Mouse (Mus musculus) liver, embryonic 16.5 days (tissue): ENCODE data around the gene Ldah. TPM values are rescaled to one million over a fixed set of nuclear protein-coding genes. Genes with fewer than 3 reads are reported as not detected.

ENCODE experiments used
- ATAC-seq: fragments of 200-750 bp; cut with Nextera tagmentation; 2 replicates; pipeline ENCODE4 v1.8.0; 2017; ENCODE audit warnings: low read depth, mild to moderate bottlenecking, moderate number of reproducible peaks, moderate library complexity
- H3K27ac ChIP-seq: fragments of 300-500 bp; sonication (generic); 2 replicates; pipeline ENCODE4 v1.5.1; 2014; ENCODE audit warnings: mild to moderate bottlenecking, low read length
- H3K27me3 ChIP-seq: fragments of 300-500 bp; sonication (generic); 2 replicates; pipeline ENCODE4 v1.6.1; 2014; ENCODE audit warnings: low read depth, low read length, mixed read lengths; ENCODE audit not compliant: control insufficient read depth, insufficient read depth
- H3K36me3 ChIP-seq: fragments of 300-500 bp; sonication (generic); 2 replicates; pipeline ENCODE4 v1.6.1; 2014; ENCODE audit warnings: mild to moderate bottlenecking; ENCODE audit not compliant: control insufficient read depth, insufficient read depth
- H3K4me1 ChIP-seq: fragments of 300-500 bp; sonication (generic); 2 replicates; pipeline ENCODE4 v1.6.1; 2014; ENCODE audit warnings: low read depth, low read length, mixed read lengths; ENCODE audit not compliant: control insufficient read depth
- H3K4me2 ChIP-seq: fragments of 300-500 bp; sonication (generic); 2 replicates; pipeline ENCODE4 v1.6.1; 2014; ENCODE audit warnings: low read depth, low read length, mixed read lengths
- H3K4me3 ChIP-seq: fragments of 300-500 bp; sonication (generic); 2 replicates; pipeline ENCODE4 v1.5.1; 2014; ENCODE audit warnings: low read depth, mild to moderate bottlenecking, low read length
- H3K9ac ChIP-seq: fragments of 300-500 bp; sonication (generic); 2 replicates; pipeline ENCODE4 v1.6.1; 2014; ENCODE audit warnings: low read depth, low read length
- H3K9me3 ChIP-seq: fragments of 300-500 bp; sonication (generic); replicated peaks from 2 replicates; pipeline ENCODE4 v1.6.1; 2016; ENCODE audit warnings: low read length; ENCODE audit not compliant: control insufficient read depth
- WGBS: fragments of 180-500 bp; shearing (Covaris S2); extraction: QIAGEN DNeasy Blood & Tissue Kit; methylation state at CpG from one replicate; pipeline ENCODE4 v1.1.7; 2014; ENCODE audit not compliant: insufficient replicate concordance; 5-methylcytosine and 5-hydroxymethylcytosine counted together
- polyA plus RNA-seq: library from polyadenylated mRNA; unstranded; fragments of >200 nt; fragmentation: Nextera tagmentation; extraction: Ambion mirVana; gene quantifications from 2 replicates; pipeline ENCODE4 v1.2.1, GENCODE M21; 2015

Ldah gene
- polyA plus RNA-seq, 1 experiment from 2014 or later: 21.3 TPM

DNA sequence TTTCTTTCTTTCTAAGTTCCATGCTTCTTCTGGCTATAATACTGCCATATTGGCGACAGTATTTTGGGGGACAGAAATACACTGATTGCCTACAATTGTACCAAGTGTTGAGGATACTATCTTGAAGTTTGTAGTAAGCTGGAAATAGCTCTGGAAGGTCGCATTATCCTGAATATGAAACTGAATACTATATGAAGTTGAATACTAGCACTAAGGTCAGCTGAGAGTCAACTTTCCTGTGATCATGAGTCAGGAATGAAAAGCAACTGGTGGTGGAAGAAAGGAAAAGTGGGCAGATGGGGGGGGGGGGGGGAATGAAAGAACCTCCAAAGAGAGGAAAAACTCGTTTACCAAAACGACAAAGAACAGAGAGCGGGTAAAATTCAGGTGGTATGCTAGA, 329 bp upstream of the Ldah start:
- 18% methylated on average over 5 of the region's 5 CpGs for WGBS
- Histone ChIP-seq H3K4me1 (no peaks in the 10 kb centered on the region), H3K9ac (peak overlapping the region; percentile 82), H3K36me3 (no peaks in the 10 kb centered on the region), H3K27ac (no peak overlapping the region; the same call in 1 of the 2 replicates), H3K9me3 (no peaks in the 10 kb centered on the region), H3K27me3 (no peaks in the 10 kb centered on the region), H3K4me2 (peak overlapping the region; percentile 72), H3K4me3 (peak overlapping the region; percentile 89)
- no peak for ATAC-seq

DNA sequence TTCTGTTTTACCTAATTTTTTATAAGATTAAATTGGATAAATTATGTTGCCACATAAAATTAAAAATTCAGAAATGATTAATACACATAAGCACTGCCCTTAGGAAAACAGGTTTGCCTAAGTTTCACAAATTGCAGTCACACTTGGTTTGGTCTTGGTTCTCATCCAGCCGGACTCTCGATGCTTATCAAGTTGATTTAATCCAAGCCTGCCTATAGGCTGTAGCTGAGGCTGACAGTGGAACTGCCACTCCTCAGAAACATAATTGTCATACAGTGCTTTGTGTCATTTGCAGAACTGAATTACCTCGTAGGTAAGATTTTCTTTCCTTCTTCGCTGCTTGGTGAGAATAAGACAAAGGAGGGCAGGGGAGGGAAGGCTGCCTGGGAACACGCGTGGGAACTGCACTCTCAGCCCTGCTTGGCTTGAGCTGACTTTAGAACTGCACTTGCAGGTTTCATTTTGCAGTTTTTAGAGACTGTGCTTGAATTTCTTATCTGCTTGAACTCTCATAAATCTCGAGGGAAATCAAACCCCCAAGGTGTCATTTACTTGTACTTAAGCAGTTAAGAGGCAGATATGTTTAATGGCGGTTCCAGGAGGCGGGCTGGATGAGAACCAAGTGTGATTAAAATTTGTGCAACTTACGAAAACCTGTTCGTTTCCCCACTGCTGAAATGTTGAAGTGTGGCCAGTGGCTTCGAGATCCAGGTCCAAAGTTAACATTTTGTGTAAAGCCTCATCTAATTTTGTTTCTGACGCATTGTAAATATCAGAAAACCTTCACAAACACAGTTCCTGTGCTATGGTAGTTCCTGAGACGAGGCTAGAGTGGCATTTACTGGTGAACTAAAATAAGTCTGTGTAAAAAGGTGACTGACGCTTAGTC, 8.7 kb downstream of the Ldah start:
- WGBS: 74% methylated on average over 15 of the region's 15 CpGs
- Histone ChIP-seq H3K4me1 (no peaks in the 10 kb centered on the region), H3K9me3 (no peaks in the 10 kb centered on the region), H3K4me2 (no peak overlapping the region), H3K4me3 (no peak overlapping the region), H3K27me3 (no peaks in the 10 kb centered on the region), H3K9ac (no peak overlapping the region), H3K27ac (no peak overlapping the region), H3K36me3 (no peaks in the 10 kb centered on the region)
- ATAC-seq: no peak

DNA sequence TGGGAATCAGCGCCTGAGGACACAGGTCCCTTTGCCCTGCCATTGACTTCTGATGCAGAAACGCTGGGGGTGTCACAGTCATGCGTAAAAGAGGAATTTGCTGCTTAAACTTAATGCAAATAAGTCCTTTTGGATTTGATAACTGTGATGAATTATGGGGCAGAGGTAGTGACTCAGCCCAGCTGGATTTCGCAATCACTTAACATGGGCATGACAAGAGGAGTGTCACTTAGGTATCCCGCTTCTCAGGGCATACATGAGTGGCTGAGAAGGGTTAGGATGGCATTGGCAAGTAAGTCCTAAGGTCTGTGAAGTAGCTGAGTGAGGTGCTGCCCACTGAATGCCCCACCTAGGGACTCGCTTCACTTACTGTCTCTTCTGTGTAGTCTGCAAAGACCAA, 15.1 kb downstream of the Ldah start:
- Histone ChIP-seq H3K36me3 (no peaks in the 10 kb centered on the region), H3K4me1 (no peaks in the 10 kb centered on the region), H3K27me3 (no peaks in the 10 kb centered on the region), H3K4me3 (no peak overlapping the region), H3K9ac (no peak overlapping the region), H3K4me2 (no peak overlapping the region), H3K27ac (no peak overlapping the region), H3K9me3 (no peaks in the 10 kb centered on the region)
- ATAC-seq: no peak
- 70% methylated on average over 6 of the region's 6 CpGs for WGBS

DNA sequence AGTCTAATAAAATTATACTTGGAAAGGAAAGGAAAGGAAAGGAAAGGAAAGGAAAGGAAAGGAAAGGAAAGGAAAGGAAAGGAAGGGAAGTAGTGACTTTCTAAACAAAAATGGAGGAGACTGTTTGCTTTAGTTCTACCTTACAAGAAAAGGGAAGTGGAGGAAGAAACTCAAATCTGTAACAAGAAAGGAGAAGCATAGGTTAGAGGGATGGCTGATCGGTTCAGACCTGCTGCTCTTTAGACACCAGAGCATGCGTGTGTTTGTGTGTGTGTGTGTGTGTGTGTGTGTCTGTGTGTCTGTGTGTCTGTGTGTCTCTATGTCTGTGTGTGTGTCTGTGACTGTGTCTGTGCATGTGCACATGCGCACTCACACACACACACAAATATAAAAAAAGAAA, 23.2 kb downstream of the Ldah start:
- WGBS: 67% methylated on average over 3 of the region's 3 CpGs

DNA sequence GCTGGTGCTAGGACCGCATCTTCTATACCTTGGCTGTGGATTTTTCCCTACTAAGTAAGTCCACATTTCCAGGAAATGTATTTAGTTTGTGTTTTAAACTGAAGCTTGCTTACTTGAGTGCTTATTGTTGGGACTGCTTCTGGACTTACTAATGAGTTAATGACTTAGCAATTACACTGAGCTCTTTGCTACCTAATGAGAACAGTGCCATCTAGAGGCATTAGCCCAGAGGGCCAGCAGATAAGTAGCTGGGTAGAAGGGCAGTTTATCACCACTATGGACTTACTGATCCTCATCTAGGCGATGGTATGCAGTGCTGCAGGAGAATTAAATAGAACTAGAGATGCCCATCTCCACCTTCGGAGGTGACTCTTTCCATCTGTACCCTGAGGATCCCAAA, 24.8 kb downstream of the Ldah start:
- Histone ChIP-seq H3K4me2 (no peak overlapping the region), H3K4me1 (no peaks in the 10 kb centered on the region), H3K27ac (no peak overlapping the region), H3K9ac (no peak overlapping the region), H3K27me3 (no peaks in the 10 kb centered on the region), H3K36me3 (0 out of 2 replicates have a peak, but pooled peaks cover 2% of the 10 kb centered on the region), H3K4me3 (no peak overlapping the region), H3K9me3 (no peaks in the 10 kb centered on the region)
- ATAC-seq: no peak
- WGBS: 79% methylated on average over 3 of the region's 3 CpGs

More for the DNA sequence above, 23.2 kb downstream of the Ldah start:
- Histone ChIP-seq H3K4me3 (no peak overlapping the region), H3K36me3 (0 out of 2 replicates have a peak, but pooled peaks cover 2% of the 10 kb centered on the region), H3K4me2 (no peak overlapping the region), H3K27ac (no peak overlapping the region), H3K27me3 (no peaks in the 10 kb centered on the region), H3K9ac (no peak overlapping the region), H3K4me1 (no peaks in the 10 kb centered on the region), H3K9me3 (no peaks in the 10 kb centered on the region)
- no peak for ATAC-seq

DNA sequence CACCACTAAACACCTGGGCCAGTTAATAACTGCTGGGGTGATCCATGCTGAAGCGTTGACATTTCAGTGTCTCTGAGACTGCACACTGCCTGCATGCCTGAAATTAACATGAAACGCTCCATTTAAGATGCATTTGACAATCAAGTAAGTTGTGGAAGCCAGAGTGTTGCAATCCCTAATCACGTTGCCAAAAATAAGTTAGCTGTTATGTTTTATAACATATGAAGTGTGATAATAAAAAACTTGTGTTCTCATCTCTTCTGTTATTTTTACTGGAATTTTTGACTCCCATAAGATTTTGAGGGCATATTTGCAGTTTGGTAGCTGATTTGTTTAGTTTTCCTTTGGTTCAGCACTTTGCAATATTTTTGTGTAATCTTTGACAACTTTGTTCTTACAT, 34.3 kb downstream of the Ldah start:
- no peak overlapping the region for H3K27ac ChIP-seq
- no peak overlapping the region for H3K4me3 ChIP-seq
- 76% methylated on average over 3 of the region's 3 CpGs for WGBS
- H3K4me2 ChIP-seq: no peak overlapping the region
- H3K36me3 ChIP-seq: no peaks in the 10 kb centered on the region
- no peak overlapping the region for H3K9ac ChIP-seq
- H3K27me3 ChIP-seq: no peaks in the 10 kb centered on the region
- H3K4me1 ChIP-seq: no peaks in the 10 kb centered on the region
- no peaks in the 10 kb centered on the region for H3K9me3 ChIP-seq
- ATAC-seq: no peak

DNA sequence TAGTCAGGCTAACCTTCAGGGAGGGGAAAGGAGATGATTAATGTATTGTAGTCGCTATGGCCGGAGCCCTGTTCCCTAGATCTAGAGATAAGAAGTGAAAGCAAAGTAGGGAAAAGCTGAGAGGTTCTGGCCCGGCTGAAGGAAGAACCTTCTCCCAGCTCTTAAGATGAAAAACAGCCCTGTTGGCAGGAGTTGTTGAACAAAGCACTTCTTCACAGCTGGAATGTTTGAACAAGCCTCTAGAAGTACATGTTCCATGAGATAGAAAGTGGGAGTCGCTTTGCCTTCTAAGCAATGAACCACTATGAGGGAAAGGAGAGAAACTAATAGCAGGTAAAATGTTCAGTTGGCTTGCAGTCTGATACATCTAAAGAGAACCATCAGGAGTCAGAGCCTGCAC, 36.8 kb downstream of the Ldah start:
- WGBS: 59% methylated on average over 4 of the region's 4 CpGs
- H3K9ac ChIP-seq: no peak overlapping the region
- H3K4me1 ChIP-seq: no peaks in the 10 kb centered on the region
- H3K27me3 ChIP-seq: no peaks in the 10 kb centered on the region
- H3K4me3 ChIP-seq: no peak overlapping the region
- H3K36me3 ChIP-seq: no peaks in the 10 kb centered on the region
- no peaks in the 10 kb centered on the region for H3K9me3 ChIP-seq
- no peak overlapping the region for H3K27ac ChIP-seq
- no peak overlapping the region for H3K4me2 ChIP-seq
- no peak for ATAC-seq

DNA sequence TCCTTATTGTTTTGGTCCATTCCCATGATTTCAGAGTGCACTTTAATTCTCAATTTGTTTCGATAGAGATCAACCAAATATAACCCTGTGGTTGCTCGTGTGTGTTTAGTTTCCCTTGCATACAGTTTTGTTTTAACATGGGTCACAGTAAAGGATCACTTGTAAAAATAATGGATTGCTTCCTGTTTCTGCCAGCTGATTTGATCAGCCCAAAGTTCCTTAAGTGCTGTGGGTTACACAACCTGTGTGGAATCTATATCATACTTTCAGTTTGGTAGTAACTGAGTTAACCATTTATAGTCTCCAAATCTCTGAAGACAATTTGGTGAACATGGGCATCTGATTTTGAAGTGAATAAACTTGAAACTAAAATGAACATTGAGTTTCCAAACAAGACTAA, 52.4 kb downstream of the Ldah start:
- Histone ChIP-seq H3K27ac (no peak overlapping the region), H3K4me3 (no peak overlapping the region), H3K4me2 (no peak overlapping the region), H3K36me3 (no peaks in the 10 kb centered on the region), H3K9me3 (no peaks in the 10 kb centered on the region), H3K4me1 (no peaks in the 10 kb centered on the region), H3K9ac (no peak overlapping the region), H3K27me3 (no peaks in the 10 kb centered on the region)
- no peak for ATAC-seq
- WGBS: 41% methylated on average over 2 of the region's 2 CpGs

DNA sequence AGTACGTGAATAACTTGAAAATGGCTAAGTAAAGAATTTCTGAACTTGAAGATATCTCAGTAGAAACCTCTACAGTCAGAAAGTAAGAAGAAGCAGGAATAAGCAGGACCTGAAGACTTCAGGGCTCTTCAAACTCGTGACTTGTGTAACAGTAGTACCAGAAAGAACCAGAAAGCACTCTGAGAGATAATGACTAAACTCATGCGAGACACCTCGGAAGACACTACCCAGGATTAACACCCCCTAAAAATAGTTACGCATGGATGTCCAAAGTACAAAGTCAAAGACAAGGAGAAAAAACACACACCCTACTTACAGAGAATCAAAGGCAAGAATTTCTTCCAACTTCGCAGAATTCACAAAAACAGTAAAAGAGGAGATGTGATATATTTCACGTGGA, 58.4 kb downstream of the Ldah start:
- no peak overlapping the region for H3K4me2 ChIP-seq
- H3K27ac ChIP-seq: no peak overlapping the region
- 77% methylated on average over 7 of the region's 7 CpGs for WGBS
- ATAC-seq: no peak
- H3K36me3 ChIP-seq: no peaks in the 10 kb centered on the region
- H3K27me3 ChIP-seq: no peaks in the 10 kb centered on the region
- no peaks in the 10 kb centered on the region for H3K9me3 ChIP-seq
- H3K4me3 ChIP-seq: no peak overlapping the region
- no peaks in the 10 kb centered on the region for H3K4me1 ChIP-seq
- no peak overlapping the region for H3K9ac ChIP-seq
